Mouse (Mus musculus): ENCODE measurements around the gene Napa.

Gene Napa

GRCm38 (mm10) chr7:16098021-16099017 lies at the start of gene Napa:
TSS of gene Napa (plus strand) at chr7:16098458.
- DNase-seq (ENCODE audit: low spot score in 2 of 2), result peak; percentile 92 to 95

- no peak for DNase-seq (ENCODE audit: low spot score in 2 of 2)
Measured at GRCm38 (mm10) chr7:16048675-16049575, 49.3 kb upstream of the Napa start.

GRCm38 (mm10) chr7:16049576-16049915 lies 48.7 kb upstream of the Napa start:
- DNase-seq (ENCODE audit: low spot score in 2 of 2), result no peak

GRCm38 (mm10) chr7:16050600-16050999 lies 47.7 kb upstream of the Napa start:
- DNase-seq (ENCODE audit: low spot score in 2 of 2), result no peak

GRCm38 (mm10) chr7:16051883-16052595 lies 46.2 kb upstream of the Napa start:
- peak; percentile 48 to 71 for DNase-seq (ENCODE audit: low spot score in 2 of 2)

GRCm38 (mm10) chr7:16052684-16053083 lies 45.6 kb upstream of the Napa start:
- peak; percentile 86 to 93 for DNase-seq (ENCODE audit: low spot score in 2 of 2)

- DNase-seq (ENCODE audit: low spot score in 2 of 2), result no peak
Measured at GRCm38 (mm10) chr7:16053105-16053504, 45.2 kb upstream of the Napa start.

GRCm38 (mm10) chr7:16054966-16055365 lies 43.3 kb upstream of the Napa start:
- no peak for DNase-seq (ENCODE audit: low spot score in 2 of 2)

- DNase-seq (ENCODE audit: low spot score in 2 of 2), result no peak
Measured at GRCm38 (mm10) chr7:16055665-16056064, 42.6 kb upstream of the Napa start.

- peak in 1 of 2 experiments; percentile 42 for DNase-seq (ENCODE audit: low spot score in 2 of 2)
Measured at GRCm38 (mm10) chr7:16056459-16057135, 41.7 kb upstream of the Napa start.

- no peak for DNase-seq (ENCODE audit: low spot score in 2 of 2)
Measured at GRCm38 (mm10) chr7:16057136-16057534, 41.1 kb upstream of the Napa start.

GRCm38 (mm10) chr7:16061219-16062098 lies 36.8 kb upstream of the Napa start, which contains the start of gene Zfp541:
TSS of gene Zfp541 (plus strand) at chr7:16061814.
- DNase-seq (ENCODE audit: low spot score in 2 of 2), result peak in 1 of 2 experiments; percentile 15

GRCm38 (mm10) chr7:16062099-16062420 lies 36.2 kb upstream of the Napa start:
- no peak for DNase-seq (ENCODE audit: low spot score in 2 of 2)

- DNase-seq (ENCODE audit: low spot score in 2 of 2), result no peak
Measured at GRCm38 (mm10) chr7:16063490-16063889, 34.8 kb upstream of the Napa start.

- DNase-seq (ENCODE audit: low spot score in 2 of 2), result no peak
Measured at GRCm38 (mm10) chr7:16070846-16071245, 27.4 kb upstream of the Napa start.

GRCm38 (mm10) chr7:16071906-16072305 lies 26.4 kb upstream of the Napa start:
- no peak for DNase-seq (ENCODE audit: low spot score in 2 of 2)

- no peak for DNase-seq (ENCODE audit: low spot score in 2 of 2)
Measured at GRCm38 (mm10) chr7:16079947-16080346, 18.3 kb upstream of the Napa start.

GRCm38 (mm10) chr7:16080581-16080980 lies 17.7 kb upstream of the Napa start:
- DNase-seq (ENCODE audit: low spot score in 2 of 2), result no peak

GRCm38 (mm10) chr7:16083361-16083760 lies 14.9 kb upstream of the Napa start:
- DNase-seq (ENCODE audit: low spot score in 2 of 2), result no peak

- no peak for DNase-seq (ENCODE audit: low spot score in 2 of 2)
Measured at GRCm38 (mm10) chr7:16087587-16087986, 10.7 kb upstream of the Napa start.
